Mouse (Mus musculus) testis, adult 2 months (tissue): Measurements from ENCODE around the gene Usp32.

Source experiments
- CTCF ChIP-seq: fragments of 200-500 bp; IDR thresholded peaks from 2 replicates; pipeline ENCODE4 v1.5.1; 2012; ENCODE audit warnings: low read depth, mild to moderate bottlenecking, inconsistent platforms, low read length, moderate library complexity; ENCODE audit not compliant: control insufficient read depth, insufficient read depth, insufficient replicate concordance
- POLR2A ChIP-seq: fragments of 200-500 bp; IDR thresholded peaks from 2 replicates; pipeline ENCODE4 v1.6.1; 2012; ENCODE audit warnings: low read depth, mild to moderate bottlenecking, inconsistent platforms, low read length, moderate library complexity; ENCODE audit not compliant: control insufficient read depth

GRCm38 (mm10) chr11:85095116-85095515 is 44.8 kb downstream of the Usp32 start:
- TF ChIP-seq CTCF (no peak), POLR2A (no peak)
